Mouse (Mus musculus): ENCODE measurements around the gene Cux1. TPM values are rescaled to one million over a fixed set of nuclear protein-coding genes. Genes with fewer than 3 reads are reported as not detected.

Cux1 gene
- polyA plus RNA-seq, 1 experiment from 2014 or later = 64.9 TPM

DNA sequence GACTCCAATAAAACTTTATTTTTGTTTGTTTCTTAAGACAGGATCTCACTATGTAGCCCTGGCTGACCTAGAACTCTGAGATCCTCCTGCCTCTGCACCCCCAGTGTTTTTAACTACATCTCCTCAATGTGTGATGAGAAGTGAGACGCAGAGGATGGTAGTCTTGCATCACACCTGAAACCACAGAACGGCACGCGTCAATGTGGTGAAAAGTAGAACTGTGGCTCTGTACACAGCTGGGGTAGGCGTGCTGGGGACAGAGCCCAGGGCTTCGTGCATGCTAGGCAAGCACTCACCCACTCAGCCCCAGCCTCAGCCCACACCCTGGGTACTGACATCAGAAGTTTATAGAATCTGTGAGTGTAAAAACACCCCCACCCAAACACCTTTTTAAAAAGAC is 107.4 kb downstream of the Cux1 start:
- H3K9me3 ChIP-seq (replicated peaks; ENCODE audit: control insufficient read depth, low read length) = no peaks in the 10 kb centered on the region
- no peaks in the 10 kb centered on the region for H3K36me3 ChIP-seq (replicated peaks; ENCODE audit: control insufficient read depth, insufficient read depth, low read depth, low read length)
- H3K9ac ChIP-seq (replicated peaks; ENCODE audit: low read length) = no peak overlapping the region
- no peak overlapping the region for H3K27ac ChIP-seq (replicated peaks; ENCODE audit: low read depth, low read length)
- ATAC-seq (replicated peaks; ENCODE audit: insufficient number of reproducible peaks, low FRiP score, low TSS enrichment, low read depth) (no peak), DNase-seq (ENCODE audit: low spot score) (no peak)
- no peaks in the 10 kb centered on the region for H3K4me1 ChIP-seq (ENCODE audit: control insufficient read depth, insufficient read depth, low read length)
- H3K4me2 ChIP-seq (ENCODE audit: low read depth, low read length) = no peak overlapping the region
- no peak overlapping the region for H3K4me3 ChIP-seq (ENCODE audit: low read depth, low read length)
- no peaks in the 10 kb centered on the region for H3K27me3 ChIP-seq (ENCODE audit: control insufficient read depth, insufficient read depth, low read length)
- WGBS = 97% methylated on average over 6 of the region's 6 CpGs

DNA sequence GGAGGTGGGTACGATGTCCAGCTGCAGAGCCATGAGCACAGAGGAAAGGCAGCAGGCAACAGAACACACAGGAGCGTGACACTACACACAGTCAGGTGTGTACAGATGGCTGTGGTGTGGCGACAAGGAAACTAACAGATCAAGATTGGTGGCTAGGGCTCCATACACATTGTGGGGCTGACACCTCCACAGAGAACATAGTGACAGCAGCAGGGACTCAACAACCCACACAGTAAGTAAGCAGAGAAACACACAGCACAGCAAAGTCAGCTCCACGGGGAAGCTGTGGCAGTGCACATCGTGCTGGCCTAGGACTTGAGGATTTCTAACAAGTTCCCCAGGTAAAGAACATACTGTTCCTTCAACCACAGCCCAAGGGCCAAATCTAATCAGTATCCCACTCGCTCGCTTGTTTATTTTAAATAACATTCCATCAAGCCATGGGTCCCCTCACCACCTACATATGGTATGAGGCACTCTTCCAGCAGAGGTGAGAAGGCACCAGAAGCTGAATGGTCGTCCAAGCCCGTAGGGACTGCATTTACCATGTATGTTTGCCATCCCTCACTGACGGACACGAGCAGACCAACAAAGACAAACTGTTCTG is 108.3 kb downstream of the Cux1 start:
- 81% methylated on average over 11 of the region's 11 CpGs for WGBS
- no peak overlapping the region for H3K4me2 ChIP-seq (ENCODE audit: low read depth, low read length)
- ATAC-seq (replicated peaks; ENCODE audit: insufficient number of reproducible peaks, low FRiP score, low TSS enrichment, low read depth) (no peak), DNase-seq (ENCODE audit: low spot score) (no peak)
- no peak overlapping the region for H3K9ac ChIP-seq (replicated peaks; ENCODE audit: low read length)
- no peak overlapping the region for H3K4me3 ChIP-seq (ENCODE audit: low read depth, low read length)
- no peaks in the 10 kb centered on the region for H3K36me3 ChIP-seq (replicated peaks; ENCODE audit: control insufficient read depth, insufficient read depth, low read depth, low read length)
- no peaks in the 10 kb centered on the region for H3K9me3 ChIP-seq (replicated peaks; ENCODE audit: control insufficient read depth, low read length)
- H3K4me1 ChIP-seq (ENCODE audit: control insufficient read depth, insufficient read depth, low read length) = no peaks in the 10 kb centered on the region
- no peaks in the 10 kb centered on the region for H3K27me3 ChIP-seq (ENCODE audit: control insufficient read depth, insufficient read depth, low read length)
- no peak overlapping the region for H3K27ac ChIP-seq (replicated peaks; ENCODE audit: low read depth, low read length)

DNA sequence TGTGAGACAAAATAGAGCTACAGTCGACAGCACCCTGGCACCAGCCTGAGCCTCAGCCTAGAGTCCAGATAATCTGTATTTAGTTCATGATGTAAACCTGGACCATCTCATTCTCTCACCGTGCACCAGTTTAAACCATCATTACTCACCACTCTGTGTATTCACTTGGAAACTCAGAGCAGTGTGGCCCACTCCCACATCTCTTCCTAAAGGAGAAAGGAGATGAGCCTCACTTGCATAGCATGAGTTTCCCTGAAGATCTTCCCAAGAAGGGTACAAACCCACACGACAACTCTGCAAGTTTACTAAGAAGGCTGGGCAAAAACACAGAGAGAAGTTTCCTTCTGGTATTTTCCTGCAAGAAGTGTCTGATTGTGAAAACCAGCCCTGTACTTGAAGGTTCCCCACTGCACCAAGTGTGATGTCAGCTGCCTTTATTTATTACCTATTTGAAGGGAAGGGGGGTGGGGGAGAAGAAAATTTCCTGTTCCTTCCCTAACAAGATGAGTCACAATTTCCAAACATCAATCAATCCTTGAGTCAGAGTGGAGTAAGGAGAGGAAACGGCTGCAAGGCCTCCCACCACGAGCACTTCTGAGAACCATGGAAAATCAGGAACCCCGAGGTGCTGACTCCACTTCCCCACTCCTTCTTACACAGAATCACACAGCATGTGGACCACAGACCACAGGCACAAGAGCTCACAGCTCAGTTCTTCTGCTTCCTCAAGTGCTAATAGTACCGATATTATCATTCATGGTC is 109.0 kb downstream of the Cux1 start:
- WGBS = 70% methylated on average over 7 of the region's 7 CpGs
- Histone ChIP-seq H3K9ac (replicated peaks; ENCODE audit: low read length) (no peak overlapping the region), H3K27ac (replicated peaks; ENCODE audit: low read depth, low read length) (no peak overlapping the region), H3K36me3 (replicated peaks; ENCODE audit: control insufficient read depth, insufficient read depth, low read depth, low read length) (no peaks in the 10 kb centered on the region), H3K4me1 (ENCODE audit: control insufficient read depth, insufficient read depth, low read length) (no peaks in the 10 kb centered on the region), H3K4me2 (ENCODE audit: low read depth, low read length) (no peak overlapping the region), H3K9me3 (replicated peaks; ENCODE audit: control insufficient read depth, low read length) (no peaks in the 10 kb centered on the region), H3K4me3 (ENCODE audit: low read depth, low read length) (no peak overlapping the region), H3K27me3 (ENCODE audit: control insufficient read depth, insufficient read depth, low read length) (no peaks in the 10 kb centered on the region)
- DNase-seq (ENCODE audit: low spot score) (no peak), ATAC-seq (replicated peaks; ENCODE audit: insufficient number of reproducible peaks, low FRiP score, low TSS enrichment, low read depth) (no peak)

DNA sequence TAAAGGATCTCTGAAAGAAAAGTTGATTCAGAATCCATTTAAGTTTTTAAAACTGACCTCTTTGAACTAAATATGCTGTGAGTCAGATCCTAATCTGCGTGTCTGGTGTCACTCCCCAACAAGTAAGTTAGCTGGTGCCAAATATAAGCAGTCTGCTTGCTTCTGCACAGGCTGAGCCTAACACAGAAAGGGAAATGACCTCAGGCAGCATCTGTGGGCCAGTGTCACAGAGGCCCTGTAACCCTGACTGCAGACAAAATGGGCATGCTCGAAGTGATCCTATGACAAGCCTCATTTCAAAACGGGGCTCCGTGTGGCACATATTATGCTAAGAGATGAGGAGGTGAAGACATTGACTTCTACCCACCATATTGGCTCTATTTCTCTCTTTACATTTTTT is 110.9 kb downstream of the Cux1 start:
- WGBS = 70% methylated on average over 4 of the region's 4 CpGs
- ATAC-seq (replicated peaks; ENCODE audit: insufficient number of reproducible peaks, low FRiP score, low TSS enrichment, low read depth) (no peak), DNase-seq (ENCODE audit: low spot score) (no peak)
- H3K4me1 ChIP-seq (ENCODE audit: control insufficient read depth, insufficient read depth, low read length) = no peaks in the 10 kb centered on the region
- no peak overlapping the region for H3K4me3 ChIP-seq (ENCODE audit: low read depth, low read length)
- no peak overlapping the region for H3K27ac ChIP-seq (replicated peaks; ENCODE audit: low read depth, low read length)
- no peaks in the 10 kb centered on the region for H3K9me3 ChIP-seq (replicated peaks; ENCODE audit: control insufficient read depth, low read length)
- no peaks in the 10 kb centered on the region for H3K36me3 ChIP-seq (replicated peaks; ENCODE audit: control insufficient read depth, insufficient read depth, low read depth, low read length)
- H3K9ac ChIP-seq (replicated peaks; ENCODE audit: low read length) = no peak overlapping the region
- H3K4me2 ChIP-seq (ENCODE audit: low read depth, low read length) = no peak overlapping the region
- H3K27me3 ChIP-seq (ENCODE audit: control insufficient read depth, insufficient read depth, low read length) = no peaks in the 10 kb centered on the region

DNA sequence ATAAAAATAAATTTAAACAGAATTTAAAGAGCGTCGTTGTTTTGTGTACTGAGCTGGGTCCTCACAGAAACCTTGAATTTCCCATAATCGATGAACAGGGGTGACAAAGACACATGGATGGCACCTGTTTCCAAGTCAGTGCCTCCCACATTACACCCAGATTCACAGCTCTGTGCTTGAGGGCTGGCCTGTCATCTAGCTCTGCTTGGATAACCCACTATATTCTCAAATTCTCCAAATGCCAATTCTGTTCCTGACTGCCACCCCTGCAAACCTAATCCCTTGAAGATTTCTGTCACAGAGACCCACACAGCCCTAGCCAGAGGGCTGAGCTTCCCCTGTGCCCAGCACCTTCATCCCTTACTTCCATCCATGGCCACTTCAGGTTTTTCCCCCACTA is 114.6 kb downstream of the Cux1 start:
- no peak overlapping the region for H3K4me2 ChIP-seq (ENCODE audit: low read depth, low read length)
- H3K4me1 ChIP-seq (ENCODE audit: control insufficient read depth, insufficient read depth, low read length) = no peaks in the 10 kb centered on the region
- ATAC-seq (replicated peaks; ENCODE audit: insufficient number of reproducible peaks, low FRiP score, low TSS enrichment, low read depth) (no peak), DNase-seq (ENCODE audit: low spot score) (no peak)
- H3K36me3 ChIP-seq (replicated peaks; ENCODE audit: control insufficient read depth, insufficient read depth, low read depth, low read length) = no peaks in the 10 kb centered on the region
- H3K27ac ChIP-seq (replicated peaks; ENCODE audit: low read depth, low read length) = no peak overlapping the region
- H3K9ac ChIP-seq (replicated peaks; ENCODE audit: low read length) = no peak overlapping the region
- WGBS = 91% methylated on average over 3 of the region's 3 CpGs
- H3K9me3 ChIP-seq (replicated peaks; ENCODE audit: control insufficient read depth, low read length) = no peaks in the 10 kb centered on the region
- no peaks in the 10 kb centered on the region for H3K27me3 ChIP-seq (ENCODE audit: control insufficient read depth, insufficient read depth, low read length)
- no peak overlapping the region for H3K4me3 ChIP-seq (ENCODE audit: low read depth, low read length)

DNA sequence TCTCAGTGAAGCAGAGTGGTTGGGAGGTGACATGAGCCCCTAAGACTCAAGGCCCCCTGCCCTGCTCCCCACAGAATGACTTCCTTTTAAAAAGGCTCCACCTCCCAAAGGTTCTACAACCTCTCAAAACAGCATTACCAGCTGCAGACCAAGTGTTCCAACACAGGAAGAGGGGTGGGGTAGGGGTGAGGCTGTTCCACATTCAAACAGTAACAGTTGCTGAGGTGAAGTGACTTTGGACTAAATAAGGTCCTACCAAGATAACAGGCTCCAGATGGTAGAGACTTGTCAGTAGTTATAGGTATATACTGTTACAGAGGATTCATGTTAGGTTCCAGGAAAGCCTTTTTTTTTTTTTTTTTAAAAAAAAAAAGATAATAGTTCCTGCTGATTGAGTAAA is 117.5 kb downstream of the Cux1 start:
- no peak for ATAC-seq (replicated peaks; ENCODE audit: insufficient number of reproducible peaks, low FRiP score, low TSS enrichment, low read depth)
- no peak overlapping the region for H3K27ac ChIP-seq (replicated peaks; ENCODE audit: low read depth, low read length)
- peak; percentile 43 for DNase-seq (ENCODE audit: low spot score)
- no peaks in the 10 kb centered on the region for H3K4me1 ChIP-seq (ENCODE audit: control insufficient read depth, insufficient read depth, low read length)
- H3K9ac ChIP-seq (replicated peaks; ENCODE audit: low read length) = no peak overlapping the region
- no peaks in the 10 kb centered on the region for H3K27me3 ChIP-seq (ENCODE audit: control insufficient read depth, insufficient read depth, low read length)
- H3K9me3 ChIP-seq (replicated peaks; ENCODE audit: control insufficient read depth, low read length) = no peaks in the 10 kb centered on the region
- no peak overlapping the region for H3K4me2 ChIP-seq (ENCODE audit: low read depth, low read length)
- no peak overlapping the region for H3K4me3 ChIP-seq (ENCODE audit: low read depth, low read length)
- H3K36me3 ChIP-seq (replicated peaks; ENCODE audit: control insufficient read depth, insufficient read depth, low read depth, low read length) = no peaks in the 10 kb centered on the region

DNA sequence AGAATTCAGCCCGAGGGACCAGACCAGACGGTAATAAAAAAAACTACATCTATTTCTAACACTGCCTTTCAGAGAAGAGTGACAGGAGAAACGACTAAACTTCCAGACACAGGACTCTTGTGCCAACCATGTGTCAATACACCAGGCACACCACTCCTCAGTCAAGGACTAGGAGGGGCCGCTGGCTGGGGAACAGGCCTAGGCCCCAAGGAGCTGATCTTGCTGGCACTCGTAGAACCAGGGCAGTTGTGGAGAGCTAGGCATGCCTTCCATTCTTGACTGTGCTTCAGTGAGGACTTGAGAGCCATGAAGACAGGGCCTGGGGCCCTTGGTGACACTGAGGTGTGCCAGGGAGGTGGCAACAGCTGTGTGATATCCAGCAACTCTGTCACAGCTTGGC is 121.3 kb downstream of the Cux1 start:
- Histone ChIP-seq H3K36me3 (replicated peaks; ENCODE audit: control insufficient read depth, insufficient read depth, low read depth, low read length) (no peaks in the 10 kb centered on the region), H3K4me2 (ENCODE audit: low read depth, low read length) (no peak overlapping the region), H3K9ac (replicated peaks; ENCODE audit: low read length) (no peak overlapping the region), H3K27ac (replicated peaks; ENCODE audit: low read depth, low read length) (no peak overlapping the region), H3K9me3 (replicated peaks; ENCODE audit: control insufficient read depth, low read length) (no peaks in the 10 kb centered on the region), H3K27me3 (ENCODE audit: control insufficient read depth, insufficient read depth, low read length) (no peaks in the 10 kb centered on the region), H3K4me3 (ENCODE audit: low read depth, low read length) (no peak overlapping the region), H3K4me1 (ENCODE audit: control insufficient read depth, insufficient read depth, low read length) (no peaks in the 10 kb centered on the region)
- ATAC-seq (replicated peaks; ENCODE audit: insufficient number of reproducible peaks, low FRiP score, low TSS enrichment, low read depth) = no peak
- no peak for DNase-seq (ENCODE audit: low spot score)
- 80% methylated on average over 5 of the region's 5 CpGs for WGBS

DNA sequence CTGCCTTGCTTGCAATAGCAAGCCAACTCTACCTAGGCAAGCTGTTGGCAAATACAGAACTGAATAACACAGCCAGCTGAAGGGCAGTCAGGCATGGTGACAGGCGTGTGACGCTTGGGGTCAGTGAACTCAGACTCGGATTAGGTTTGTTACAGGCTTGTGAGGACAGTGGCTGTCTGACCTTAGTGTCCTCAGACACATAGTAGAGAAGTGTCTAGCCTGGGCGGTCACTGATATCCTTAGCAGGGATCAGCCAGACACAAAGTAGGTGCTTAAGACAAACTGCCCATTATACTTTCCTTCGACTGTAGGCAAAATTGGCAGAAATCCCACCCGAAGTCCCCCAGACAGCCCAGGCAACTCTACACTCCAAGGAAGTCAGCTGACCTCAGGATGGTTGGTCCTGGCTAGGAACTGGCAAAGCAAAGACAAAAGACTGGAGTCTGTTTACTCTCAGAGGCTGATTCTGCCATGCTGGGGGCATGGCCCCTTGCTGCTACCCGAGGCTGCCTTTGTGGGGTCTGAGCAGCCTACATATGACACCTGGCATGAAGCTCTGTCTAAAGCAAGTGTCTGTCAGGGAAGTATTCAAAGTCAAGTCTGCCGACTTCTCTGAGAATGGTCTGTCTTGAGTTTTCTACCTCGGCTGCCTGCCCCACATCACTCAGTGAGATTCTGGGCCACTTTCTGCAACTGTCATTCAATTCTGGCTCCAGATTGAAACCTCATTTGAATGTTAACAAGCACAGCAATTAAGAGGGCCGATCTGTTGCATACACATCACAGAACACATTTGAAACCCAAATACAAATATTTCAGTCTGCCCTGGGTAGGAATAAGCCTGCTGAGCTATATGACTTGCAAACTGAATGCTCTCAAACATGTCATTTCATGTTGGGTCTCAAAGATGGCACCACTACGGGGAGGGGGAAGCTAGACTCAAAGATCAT is 124.8 kb downstream of the Cux1 start:
- no peak overlapping the region for H3K9ac ChIP-seq (replicated peaks; ENCODE audit: low read length)
- no peak overlapping the region for H3K4me2 ChIP-seq (ENCODE audit: low read depth, low read length)
- no peak for ATAC-seq (replicated peaks; ENCODE audit: insufficient number of reproducible peaks, low FRiP score, low TSS enrichment, low read depth)
- H3K4me1 ChIP-seq (ENCODE audit: control insufficient read depth, insufficient read depth, low read length) = no peaks in the 10 kb centered on the region
- H3K4me3 ChIP-seq (ENCODE audit: low read depth, low read length) = no peak overlapping the region
- no peaks in the 10 kb centered on the region for H3K9me3 ChIP-seq (replicated peaks; ENCODE audit: control insufficient read depth, low read length)
- no peak for DNase-seq (ENCODE audit: low spot score)
- H3K36me3 ChIP-seq (replicated peaks; ENCODE audit: control insufficient read depth, insufficient read depth, low read depth, low read length) = no peaks in the 10 kb centered on the region
- no peak overlapping the region for H3K27ac ChIP-seq (replicated peaks; ENCODE audit: low read depth, low read length)
- WGBS = 55% methylated on average over 11 of the region's 11 CpGs
- no peaks in the 10 kb centered on the region for H3K27me3 ChIP-seq (ENCODE audit: control insufficient read depth, insufficient read depth, low read length)

Data from embryonic facial prominence, embryonic 11.5 days (tissue).